Mouse (Mus musculus) brain, embryonic 14.5 days (tissue): ENCODE results near the gene Col4a1. TPM values are rescaled to one million over a fixed set of nuclear protein-coding genes. Genes with fewer than 3 reads are reported as not detected.
A peak's percentile ranks its signal among the peaks of the same experiment; 100 is the strongest.

Source experiments
- DNase-seq: peaks from one replicate; pipeline ENCODE4 v3.0.0-alpha.2; 2011; ENCODE audit warnings: low read depth
- CTCF ChIP-seq: fragments of 200-500 bp; IDR thresholded peaks from 2 replicates; pipeline ENCODE4 v1.5.1; 2012; ENCODE audit warnings: inconsistent platforms, mild to moderate bottlenecking, moderate library complexity, borderline replicate concordance; ENCODE audit not compliant: insufficient read depth, insufficient read length; ENCODE audit errors: extremely low read depth
- POLR2A ChIP-seq: fragments of 200-500 bp; IDR thresholded peaks from 2 replicates; pipeline ENCODE4 v1.6.1; 2012; ENCODE audit warnings: mild to moderate bottlenecking, inconsistent platforms, borderline replicate concordance; ENCODE audit not compliant: poor library complexity, insufficient read depth, insufficient read length, severe bottlenecking; ENCODE audit errors: extremely low read depth
- polyA plus RNA-seq: library from polyadenylated mRNA; depleted of rRNA; stranded (reverse); fragments of >200 nt; gene quantifications from 2 replicates; pipeline ENCODE4 v1.2.3, GENCODE M21; 2012; rRNA removed

The Col4a1 gene
- 117 and 191 TPM in 2 replicates for polyA plus RNA-seq

DNA sequence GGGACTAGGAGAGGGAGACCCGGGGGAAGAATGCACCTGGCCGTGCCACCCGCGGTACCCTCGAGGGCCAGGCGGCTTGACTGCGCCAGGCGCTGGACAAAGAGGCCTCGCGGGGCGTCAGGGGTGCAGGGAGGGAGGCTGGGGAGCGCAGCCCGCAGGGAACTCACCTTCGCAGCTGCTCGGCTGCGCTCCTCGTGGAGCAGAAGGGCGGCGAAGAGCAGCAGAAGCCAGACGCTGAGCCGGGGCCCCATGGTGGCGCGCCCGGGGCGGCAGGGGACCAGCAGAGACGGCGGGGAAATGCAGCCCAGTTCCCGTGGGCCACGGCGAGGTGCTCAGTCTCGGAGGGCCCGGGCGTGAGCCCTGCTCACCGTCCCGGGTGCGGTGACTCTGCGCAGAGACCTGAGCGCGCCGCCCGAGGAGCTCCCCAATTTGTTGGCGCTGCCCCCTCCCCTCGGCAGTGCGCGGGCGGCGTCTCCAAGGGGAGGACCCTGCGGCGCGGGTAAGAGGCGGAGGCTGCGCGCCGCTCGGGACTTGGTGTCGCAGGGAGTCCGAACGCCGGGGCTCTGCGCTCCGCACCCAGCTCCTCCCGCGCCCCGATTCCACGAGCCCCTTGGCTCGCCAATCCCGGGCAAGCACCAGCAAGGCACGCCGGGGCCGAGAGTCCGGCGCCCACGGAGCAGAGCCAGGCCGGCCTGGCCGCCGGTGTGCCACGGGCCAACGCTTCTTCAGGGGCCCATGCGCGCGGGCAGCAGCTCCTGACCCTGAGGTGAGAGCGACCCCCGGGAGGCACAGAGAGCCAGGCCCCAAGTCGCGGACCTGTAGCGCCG, at the start of gene Col4a1, which contains the start of gene Col4a2:
Gene Col4a1 (minus strand): TSS at position 478 of the 827 bp plus-strand sequence.
Gene Col4a2 (plus strand): TSS at position 457 of the 827 bp plus-strand sequence.
- TF ChIP-seq CTCF, result no peak
- no peak for TF ChIP-seq POLR2A
- peak; percentile 80 for DNase-seq

GRCm38 (mm10) chr8:11361546-11362277, 49.1 kb upstream of the Col4a1 start:
- TF ChIP-seq POLR2A, result no peak
- no peak for TF ChIP-seq CTCF
- no peak for DNase-seq

- no peak for DNase-seq
- TF ChIP-seq CTCF, result no peak
- no peak for TF ChIP-seq POLR2A
These were observed 47.2 kb upstream of the Col4a1 start for GRCm38 (mm10) chr8:11359846-11360245.

GRCm38 (mm10) chr8:11357921-11358436, 45.4 kb upstream of the Col4a1 start:
- DNase-seq, result no peak
- TF ChIP-seq POLR2A (no peak), CTCF (no peak)

DNA sequence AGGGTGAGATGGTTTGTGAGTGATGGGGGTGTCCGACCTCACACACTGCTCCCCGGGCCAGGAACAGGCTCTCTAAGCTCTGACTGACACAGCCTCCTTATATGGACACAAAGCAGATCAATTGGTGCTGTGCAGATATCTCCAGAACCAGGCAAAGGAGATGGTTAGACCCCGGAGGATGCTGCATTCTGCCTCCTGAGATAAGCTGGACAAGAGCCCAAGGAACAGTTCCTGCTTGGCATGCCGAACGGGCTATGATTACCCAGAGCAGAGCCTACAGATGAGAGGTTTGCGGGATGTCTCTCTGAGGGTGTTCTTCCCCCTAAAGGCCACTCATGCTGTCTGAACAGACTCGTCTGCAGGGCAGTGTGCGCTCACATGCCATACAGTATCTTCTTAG, 44.1 kb upstream of the Col4a1 start:
- TF ChIP-seq POLR2A (no peak), CTCF (no peak)
- DNase-seq, result no peak

DNA sequence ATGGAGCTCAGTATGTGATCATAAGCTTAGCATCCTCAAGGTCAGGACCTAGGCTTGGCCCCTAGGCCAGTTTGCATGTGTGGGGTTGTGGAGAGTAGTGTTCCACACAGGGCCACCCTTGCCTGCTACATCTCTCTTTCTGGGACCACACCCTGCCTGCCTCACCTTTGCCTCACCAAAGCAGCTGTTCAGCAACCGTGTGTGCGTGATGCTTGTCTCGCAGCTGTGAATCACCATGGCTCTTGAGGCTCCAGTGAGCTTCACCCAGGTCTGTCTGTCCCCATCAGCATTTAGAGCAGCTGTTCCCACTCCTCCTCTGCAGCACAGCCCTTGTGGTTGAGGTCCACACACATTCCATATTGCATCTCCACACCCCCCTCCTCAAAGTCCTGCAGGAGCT, 43.3 kb upstream of the Col4a1 start:
- DNase-seq, result no peak
- TF ChIP-seq POLR2A, result no peak
- TF ChIP-seq CTCF, result no peak

DNA sequence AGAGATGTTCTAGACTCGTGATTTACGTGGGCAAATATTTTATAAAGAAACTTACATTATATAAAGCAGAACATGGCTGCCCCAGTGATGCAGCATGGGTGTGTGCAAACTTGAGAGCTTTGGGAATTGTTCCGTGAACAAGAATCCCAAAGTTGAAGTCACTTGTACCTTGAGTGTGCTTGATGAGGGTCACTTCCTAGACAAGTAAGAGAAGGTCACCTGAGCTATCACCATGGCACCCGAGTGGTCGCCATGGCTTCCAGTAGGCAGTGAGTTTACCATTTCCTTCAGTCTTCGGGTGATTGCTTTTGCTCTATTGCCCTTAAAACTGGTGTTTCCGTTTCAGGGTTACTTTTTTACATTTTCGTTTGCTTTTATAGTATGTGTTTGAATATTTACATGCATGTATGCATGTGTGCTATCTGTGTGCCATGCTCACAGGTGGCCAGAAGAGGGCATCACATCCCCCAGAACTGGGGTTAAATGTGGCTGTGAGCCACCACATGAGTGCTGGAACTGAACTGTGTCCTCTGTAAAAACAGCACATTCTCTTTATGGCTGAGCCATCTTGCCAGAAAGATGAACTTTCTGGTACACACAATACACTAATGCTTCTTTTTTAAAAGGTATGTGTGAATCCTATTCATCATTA, 42.3 kb upstream of the Col4a1 start:
- DNase-seq, result no peak
- TF ChIP-seq POLR2A (no peak), CTCF (no peak)

DNA sequence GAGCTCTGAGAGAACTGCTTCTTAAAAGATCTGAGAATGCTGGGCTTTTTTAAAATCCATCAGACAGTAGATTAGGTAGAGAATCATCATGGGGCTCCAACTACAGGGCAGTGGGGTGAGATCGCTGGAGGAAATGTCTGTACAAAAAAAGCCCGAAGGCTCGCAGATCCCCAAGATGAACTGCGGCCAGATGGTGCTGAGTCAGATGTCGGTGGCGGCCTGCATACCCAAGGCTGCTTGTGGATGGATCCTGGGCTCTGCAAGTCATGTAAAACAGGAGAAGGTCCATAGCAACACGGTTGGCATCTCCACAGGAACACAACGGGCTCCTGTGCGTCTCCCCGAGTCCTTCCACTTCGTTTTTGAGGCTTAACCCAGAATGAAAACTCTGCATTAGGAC, 39.9 kb upstream of the Col4a1 start:
- DNase-seq, result peak; percentile 22
- TF ChIP-seq POLR2A, result no peak
- no peak for TF ChIP-seq CTCF

GRCm38 (mm10) chr8:11351355-11351754, 38.7 kb upstream of the Col4a1 start:
- TF ChIP-seq CTCF, result no peak
- no peak for TF ChIP-seq POLR2A
- no peak for DNase-seq

DNA sequence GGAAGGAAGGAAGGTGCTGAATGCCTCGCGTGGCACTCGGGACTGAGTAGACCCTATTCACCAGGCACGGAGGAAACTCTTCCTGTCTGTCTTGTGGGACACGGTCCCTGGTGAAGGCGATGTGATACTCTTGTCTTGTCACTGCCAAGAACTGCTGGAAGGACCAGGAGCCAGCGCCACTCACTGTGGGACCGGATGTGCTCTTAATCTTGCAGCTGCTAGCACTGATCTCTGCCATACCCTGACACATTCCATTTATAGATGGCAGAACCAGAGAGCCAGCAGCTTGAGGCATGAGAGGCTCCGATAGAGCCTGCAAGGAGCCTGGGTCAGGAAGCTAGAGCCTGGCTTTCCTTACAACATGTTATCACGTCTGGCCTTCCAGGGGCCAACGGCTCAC, 36.0 kb upstream of the Col4a1 start:
- no peak for DNase-seq
- TF ChIP-seq POLR2A (no peak), CTCF (no peak)

DNA sequence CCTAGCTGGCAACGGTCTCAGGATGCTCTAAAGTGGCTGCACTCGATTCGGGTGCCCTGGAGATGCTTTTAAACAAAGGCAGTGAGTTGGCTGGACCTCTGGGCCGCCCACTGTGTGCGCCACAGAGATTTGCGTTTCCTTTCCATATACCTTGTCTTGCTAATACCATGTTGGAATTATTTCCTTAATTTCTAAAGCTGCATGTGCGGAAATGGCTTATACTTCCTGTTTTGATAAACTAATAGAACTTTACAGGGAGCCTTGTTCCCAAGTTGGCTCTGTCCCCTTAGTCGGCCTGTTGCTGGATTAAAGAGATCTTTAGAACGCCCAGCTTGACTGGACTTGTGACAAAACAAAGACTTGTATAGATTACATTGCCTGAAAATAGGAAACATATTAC, 35.1 kb upstream of the Col4a1 start:
- TF ChIP-seq POLR2A (no peak), CTCF (no peak)
- no peak for DNase-seq
